Mouse (Mus musculus): Measurements from ENCODE around the gene Dnajb11. TPM values are rescaled to one million over a fixed set of nuclear protein-coding genes. Genes with fewer than 3 reads are reported as not detected.

The Dnajb11 gene
- total RNA-seq (2014; rRNA removed) (55.2 and 63.0 TPM in 2 replicates), polyA plus RNA-seq (2015; fragmentation: Nextera tagmentation; extraction: Ambion mirVana) (76.7 and 86.1 TPM in 2 replicates)

DNA sequence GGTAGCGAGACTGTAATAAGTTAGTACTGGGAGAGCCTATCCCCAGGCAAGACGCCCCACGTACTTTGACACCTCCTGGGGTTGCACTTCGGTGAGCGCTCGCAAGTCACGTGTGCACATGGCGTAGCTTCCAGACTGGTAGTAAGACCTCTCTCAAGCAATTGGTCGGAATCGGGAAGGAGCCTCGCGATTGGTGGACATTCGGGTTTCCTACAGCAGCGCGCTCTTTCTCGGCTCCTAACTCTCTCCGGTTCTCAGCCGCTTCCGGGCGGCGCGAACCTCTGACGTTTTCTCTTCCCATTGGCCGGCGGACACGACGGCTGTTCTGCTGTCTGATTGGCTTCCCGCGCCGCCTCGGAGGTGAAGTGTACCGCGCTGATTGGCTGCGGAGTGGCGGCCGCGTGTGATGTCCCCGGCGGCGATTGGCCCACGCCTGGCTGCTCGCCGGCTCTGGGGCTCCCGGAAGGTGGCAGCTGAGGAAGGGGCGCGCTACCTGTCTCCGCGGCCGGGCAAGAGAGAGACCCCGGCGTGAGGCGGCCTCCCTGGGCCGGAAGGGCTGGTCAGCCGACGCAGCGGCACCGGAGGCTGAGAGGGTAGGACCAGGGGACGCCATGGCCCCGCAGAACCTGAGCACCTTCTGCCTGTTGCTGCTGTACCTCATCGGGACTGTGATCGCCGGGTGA lies at the start of gene Dnajb11, which contains the start of gene Tbccd1:
Dnajb11 (plus strand) TSS at position 415 of the 683 bp plus-strand sequence.
Tbccd1 (minus strand) TSS at position 239 of the 683 bp plus-strand sequence.
- peak; percentile 29; the same call in 1 of the 2 replicates for TF ChIP-seq CTCF (IDR thresholded peaks at IDR 0.05; ENCODE audit: low read depth)
- H3K27ac ChIP-seq (ENCODE audit: low read depth, low read length) = peak within 1 kb of the TSS; percentile 73
- H3K4me1 ChIP-seq (ENCODE audit: insufficient read depth) = peaks cover 12% of the 10 kb centered on the region; the same call in 1 of the 2 replicates
- H3K27me3 ChIP-seq (ENCODE audit: insufficient read depth, low read length) = no peaks in the 10 kb centered on the region
- peak within 1 kb of the TSS; percentile 91 for H3K4me2 ChIP-seq (ENCODE audit: low read depth)
- 1% methylated on average over 62 of the region's 62 CpGs for WGBS
- no peaks in the 10 kb centered on the region for H3K9me3 ChIP-seq (ENCODE audit: low read length)
- H3K4me3 ChIP-seq (ENCODE audit: low read depth, low read length) = peak within 1 kb of the TSS; percentile 94
- H3K9ac ChIP-seq = peak within 1 kb of the TSS; percentile 88
- peak; percentile 98 for ATAC-seq
- peak; percentile 100 for DNase-seq
- peaks cover 9% of the 10 kb centered on the region for H3K36me3 ChIP-seq (ENCODE audit: insufficient read depth)

DNA sequence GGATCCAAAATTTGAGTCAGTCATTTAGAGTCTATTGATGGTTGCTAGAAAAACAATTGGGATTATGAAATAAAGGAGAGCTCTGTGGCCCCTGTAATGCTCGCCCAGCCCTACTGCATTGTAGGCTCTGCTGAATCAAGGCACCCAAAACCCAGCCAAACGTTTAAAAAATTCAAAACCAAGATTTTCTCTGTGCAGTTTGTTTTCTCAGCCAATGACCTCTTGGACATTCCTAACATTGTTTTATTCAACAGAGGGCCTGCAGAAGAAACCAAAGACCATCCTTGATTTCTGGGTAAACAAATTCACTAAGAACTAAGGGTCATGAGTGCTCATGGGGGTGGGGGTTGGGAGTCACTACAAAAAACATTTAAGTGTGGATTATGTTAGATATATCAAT lies 46.2 kb upstream of the Dnajb11 start, which contains the start of gene Crygs:
Crygs (minus strand) TSS at position 101 of the 400 bp plus-strand sequence.
- Histone ChIP-seq H3K4me3 (ENCODE audit: low read depth, low read length) (no peak within 1 kb of the TSS), H3K9me3 (ENCODE audit: low read length) (no peaks in the 10 kb centered on the region), H3K27ac (ENCODE audit: low read depth, low read length) (no peak within 1 kb of the TSS), H3K36me3 (ENCODE audit: insufficient read depth) (peaks cover 4% of the 10 kb centered on the region; the same call in 1 of the 2 replicates), H3K27me3 (ENCODE audit: insufficient read depth, low read length) (no peaks in the 10 kb centered on the region), H3K4me1 (ENCODE audit: insufficient read depth) (no peaks in the 10 kb centered on the region), H3K4me2 (ENCODE audit: low read depth) (no peak within 1 kb of the TSS), H3K9ac (no peak within 1 kb of the TSS)
- no peak for ATAC-seq
- DNase-seq = no peak
- TF ChIP-seq CTCF (IDR thresholded peaks at IDR 0.05; ENCODE audit: low read depth) = no peak
- 59% methylated on average over 2 of the region's 2 CpGs for WGBS

DNA sequence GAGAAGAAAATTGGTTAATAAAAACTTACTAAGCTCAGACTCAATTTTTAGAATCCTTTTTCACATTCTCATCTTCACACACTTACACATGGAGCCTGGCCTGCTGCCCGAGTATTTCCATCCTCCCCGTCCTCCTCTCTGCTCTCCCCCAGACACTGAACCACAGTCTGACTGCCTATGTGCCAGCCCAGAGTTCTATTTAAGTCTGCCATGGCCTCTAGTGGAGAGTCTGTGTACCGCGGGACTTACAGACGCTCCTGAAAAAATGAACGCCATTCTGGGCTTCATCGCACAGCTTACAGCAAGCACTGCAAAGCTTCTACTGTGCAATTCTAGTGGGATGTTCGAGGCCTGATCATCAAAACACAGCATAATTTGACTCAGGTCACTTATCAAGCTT lies 36.9 kb upstream of the Dnajb11 start:
- Histone ChIP-seq H3K27ac (ENCODE audit: low read depth, low read length) (no peak overlapping the region), H3K4me2 (ENCODE audit: low read depth) (no peak overlapping the region), H3K36me3 (ENCODE audit: insufficient read depth) (peaks cover 9% of the 10 kb centered on the region), H3K4me1 (ENCODE audit: insufficient read depth) (no peaks in the 10 kb centered on the region), H3K4me3 (ENCODE audit: low read depth, low read length) (no peak overlapping the region), H3K9me3 (ENCODE audit: low read length) (no peaks in the 10 kb centered on the region), H3K9ac (no peak overlapping the region), H3K27me3 (ENCODE audit: insufficient read depth, low read length) (no peaks in the 10 kb centered on the region)
- DNase-seq (peak; percentile 66), ATAC-seq (peak; percentile 98)
- 35% methylated on average over 8 of the region's 8 CpGs for WGBS
- TF ChIP-seq CTCF (IDR thresholded peaks at IDR 0.05; ENCODE audit: low read depth) = peak; percentile 76

DNA sequence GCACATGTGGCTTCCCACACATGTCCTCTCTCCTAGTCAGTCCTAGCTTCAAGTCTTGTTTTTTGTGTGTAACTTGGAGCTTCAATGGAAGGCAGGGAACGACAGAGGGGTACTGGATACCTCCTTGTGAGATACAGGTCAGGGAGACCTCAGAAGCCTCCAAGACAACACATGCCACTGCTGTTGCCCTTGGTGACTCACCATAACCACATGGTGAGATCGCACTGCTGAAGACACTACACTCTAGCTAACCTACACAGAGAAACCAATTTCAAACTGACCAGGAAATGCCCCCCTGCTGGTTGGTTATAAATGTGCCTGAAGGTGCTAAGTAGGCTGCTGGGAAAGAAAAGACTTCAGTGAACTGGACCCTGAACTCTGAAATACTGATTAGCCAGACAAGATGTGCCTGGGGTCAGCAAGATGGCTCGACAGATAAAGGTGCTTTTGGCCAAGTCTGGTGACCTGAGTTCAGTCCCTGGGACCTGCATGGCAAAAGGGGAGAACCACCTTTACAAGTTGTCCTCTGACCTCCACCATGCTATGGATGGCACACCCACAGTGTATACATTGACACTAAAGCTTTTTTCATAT lies 24.6 kb upstream of the Dnajb11 start:
- no peak for ATAC-seq
- H3K9me3 ChIP-seq (ENCODE audit: low read length) = no peaks in the 10 kb centered on the region
- no peak overlapping the region for H3K27ac ChIP-seq (ENCODE audit: low read depth, low read length)
- H3K4me1 ChIP-seq (ENCODE audit: insufficient read depth) = no peaks in the 10 kb centered on the region
- no peak for DNase-seq
- no peaks in the 10 kb centered on the region for H3K27me3 ChIP-seq (ENCODE audit: insufficient read depth, low read length)
- WGBS = 95% methylated on average over 3 of the region's 3 CpGs
- H3K36me3 ChIP-seq (ENCODE audit: insufficient read depth) = 0 out of 2 replicates have a peak, but pooled peaks cover 3% of the 10 kb centered on the region
- no peak for TF ChIP-seq CTCF (IDR thresholded peaks at IDR 0.05; ENCODE audit: low read depth)
- no peak overlapping the region for H3K4me2 ChIP-seq (ENCODE audit: low read depth)
- no peak overlapping the region for H3K9ac ChIP-seq
- H3K4me3 ChIP-seq (ENCODE audit: low read depth, low read length) = no peak overlapping the region

DNA sequence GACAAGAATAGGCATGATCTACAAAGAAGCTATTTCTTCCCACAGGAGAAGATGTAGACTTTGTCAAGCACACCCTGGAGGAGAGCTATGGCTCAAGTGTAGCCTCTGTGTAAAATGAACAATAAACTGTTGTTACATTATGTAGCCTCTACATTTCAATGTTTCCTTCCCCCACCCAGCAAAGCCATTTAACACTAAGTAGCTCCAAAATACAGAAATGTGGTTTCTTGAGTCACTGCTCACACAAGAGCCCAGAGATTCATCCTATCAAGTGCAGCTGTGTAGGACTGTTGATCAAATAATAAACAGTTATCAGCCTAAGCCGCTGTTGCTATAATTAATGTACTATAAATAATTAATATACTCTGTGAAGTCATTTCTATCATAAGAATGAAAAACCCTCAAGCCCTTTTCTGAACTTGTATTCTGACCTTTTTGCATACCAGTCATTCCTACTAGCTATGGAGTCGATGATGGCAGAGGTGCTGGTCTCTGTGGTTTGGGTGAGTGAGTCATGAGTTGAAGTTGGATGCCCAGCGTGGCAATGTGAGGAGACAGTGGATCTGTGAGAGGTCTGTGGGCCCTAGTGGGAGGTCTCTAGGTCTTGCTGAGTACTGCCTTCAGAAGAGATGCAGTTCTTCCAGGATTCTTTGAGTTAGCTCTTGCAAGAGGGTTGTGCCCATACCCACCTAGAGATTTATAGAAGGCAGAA lies 18.3 kb upstream of the Dnajb11 start:
- H3K27ac ChIP-seq (ENCODE audit: low read depth, low read length) = no peak overlapping the region
- TF ChIP-seq CTCF (IDR thresholded peaks at IDR 0.05; ENCODE audit: low read depth) = no peak
- H3K36me3 ChIP-seq (ENCODE audit: insufficient read depth) = peaks cover 7% of the 10 kb centered on the region; the same call in 1 of the 2 replicates
- 93% methylated on average over 3 of the region's 3 CpGs for WGBS
- no peaks in the 10 kb centered on the region for H3K27me3 ChIP-seq (ENCODE audit: insufficient read depth, low read length)
- ATAC-seq (no peak), DNase-seq (no peak)
- no peak overlapping the region for H3K4me3 ChIP-seq (ENCODE audit: low read depth, low read length)
- H3K9me3 ChIP-seq (ENCODE audit: low read length) = no peaks in the 10 kb centered on the region
- H3K9ac ChIP-seq = no peak overlapping the region
- H3K4me2 ChIP-seq (ENCODE audit: low read depth) = no peak overlapping the region
- no peaks in the 10 kb centered on the region for H3K4me1 ChIP-seq (ENCODE audit: insufficient read depth)

DNA sequence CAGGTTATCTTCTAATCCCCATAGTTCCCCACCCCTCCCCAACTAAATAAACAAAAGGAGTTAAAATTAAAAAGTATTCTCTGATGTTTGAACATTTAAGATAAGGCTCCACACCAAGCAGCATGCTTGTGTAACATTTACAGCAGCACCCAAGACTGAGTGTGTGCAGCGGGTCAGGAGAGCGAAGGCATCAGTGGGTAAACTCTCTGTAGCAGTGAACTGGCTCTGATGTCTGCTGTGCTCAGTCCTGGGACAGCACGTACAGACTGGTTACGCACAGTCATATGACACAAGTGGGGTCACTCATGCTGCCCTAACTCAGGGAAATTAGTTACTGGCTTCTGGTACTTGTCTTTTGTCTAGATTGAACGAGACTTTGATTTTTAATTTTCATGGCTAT lies 14.8 kb upstream of the Dnajb11 start:
- H3K27me3 ChIP-seq (ENCODE audit: insufficient read depth, low read length) = no peaks in the 10 kb centered on the region
- no peak overlapping the region for H3K4me2 ChIP-seq (ENCODE audit: low read depth)
- no peak overlapping the region for H3K4me3 ChIP-seq (ENCODE audit: low read depth, low read length)
- ATAC-seq (no peak), DNase-seq (no peak)
- no peak overlapping the region for H3K27ac ChIP-seq (ENCODE audit: low read depth, low read length)
- peaks cover 7% of the 10 kb centered on the region; the same call in 1 of the 2 replicates for H3K36me3 ChIP-seq (ENCODE audit: insufficient read depth)
- H3K9me3 ChIP-seq (ENCODE audit: low read length) = no peaks in the 10 kb centered on the region
- no peak overlapping the region for H3K9ac ChIP-seq
- H3K4me1 ChIP-seq (ENCODE audit: insufficient read depth) = no peaks in the 10 kb centered on the region; the same call in 1 of the 2 replicates
- WGBS = 97% methylated on average over 5 of the region's 5 CpGs
- no peak for TF ChIP-seq CTCF (IDR thresholded peaks at IDR 0.05; ENCODE audit: low read depth)
